Mouse (Mus musculus): ENCODE results near the gene Gm28048. TPM values are rescaled to one million over a fixed set of nuclear protein-coding genes. Genes with fewer than 3 reads are reported as not detected.

Gene Gm28048
- total and polyA plus RNA-seq, 2 experiments from 2014 or later = 2.7 TPM; not detected in 1

GRCm38 (mm10) chr11:22836269-22836668 is 145.6 kb downstream of the Gm28048 start:
- Histone ChIP-seq H3K9me3 (ENCODE audit: low read length) (no peaks in the 10 kb centered on the region), H3K27me3 (ENCODE audit: insufficient read depth, low read length) (no peaks in the 10 kb centered on the region), H3K4me2 (ENCODE audit: low read depth, low read length, poor library complexity, severe bottlenecking) (no peak overlapping the region), H3K27ac (ENCODE audit: low read depth, low read length) (no peak overlapping the region), H3K4me3 (ENCODE audit: low read depth, low read length) (no peak overlapping the region), H3K4me1 (ENCODE audit: insufficient read depth, low read length) (no peaks in the 10 kb centered on the region), H3K36me3 (ENCODE audit: insufficient read depth, low read length) (no peaks in the 10 kb centered on the region), H3K9ac (replicated peaks; ENCODE audit: low read length, poor library complexity, severe bottlenecking) (no peak overlapping the region)
- 96% methylated on average over 10 of the region's 10 CpGs for WGBS
- no peak for ATAC-seq (ENCODE audit: low FRiP score)
- no peak for DNase-seq (ENCODE audit: low spot score)
- no peak for TF ChIP-seq CTCF (IDR thresholded peaks at IDR 0.05)

- no peak overlapping the region for H3K4me2 ChIP-seq (ENCODE audit: low read depth, low read length, poor library complexity, severe bottlenecking)
- H3K9me3 ChIP-seq (ENCODE audit: low read length) = no peaks in the 10 kb centered on the region
- no peaks in the 10 kb centered on the region for H3K36me3 ChIP-seq (ENCODE audit: insufficient read depth, low read length)
- 86% methylated on average over 4 of the region's 4 CpGs for WGBS
- H3K9ac ChIP-seq (replicated peaks; ENCODE audit: low read length, poor library complexity, severe bottlenecking) = no peak overlapping the region
- DNase-seq (ENCODE audit: low spot score) (no peak), ATAC-seq (ENCODE audit: low FRiP score) (no peak)
- H3K4me3 ChIP-seq (ENCODE audit: low read depth, low read length) = no peak overlapping the region
- no peaks in the 10 kb centered on the region for H3K4me1 ChIP-seq (ENCODE audit: insufficient read depth, low read length)
- H3K27ac ChIP-seq (ENCODE audit: low read depth, low read length) = no peak overlapping the region
- H3K27me3 ChIP-seq (ENCODE audit: insufficient read depth, low read length) = no peaks in the 10 kb centered on the region
- no peak for TF ChIP-seq CTCF (IDR thresholded peaks at IDR 0.05)
Measured at GRCm38 (mm10) chr11:22832600-22832999, 149.3 kb downstream of the Gm28048 start.

DNA sequence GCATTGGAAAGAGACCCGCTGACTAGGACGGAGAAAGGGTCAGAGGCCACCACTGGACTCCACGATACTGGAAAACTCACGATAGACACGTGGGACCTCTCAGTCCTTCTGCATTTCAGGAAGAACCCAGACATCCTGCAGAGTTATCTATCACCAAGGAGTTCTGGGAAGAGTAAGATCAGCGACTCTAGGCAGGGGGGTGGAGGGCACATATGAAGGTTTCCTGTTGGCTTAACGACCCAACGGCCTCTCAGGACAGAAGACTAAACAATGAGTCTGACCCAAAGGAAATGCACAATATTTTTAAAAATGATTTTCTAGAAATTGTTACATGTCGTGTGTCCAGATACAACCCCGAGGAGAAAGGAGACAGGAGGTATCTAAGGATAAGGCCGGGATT is 150.0 kb downstream of the Gm28048 start:
- DNase-seq (ENCODE audit: low spot score) = no peak
- ATAC-seq (ENCODE audit: low FRiP score) = no peak
- Histone ChIP-seq H3K4me2 (ENCODE audit: low read depth, low read length, poor library complexity, severe bottlenecking) (no peak overlapping the region), H3K4me1 (ENCODE audit: insufficient read depth, low read length) (no peaks in the 10 kb centered on the region), H3K27me3 (ENCODE audit: insufficient read depth, low read length) (no peaks in the 10 kb centered on the region), H3K27ac (ENCODE audit: low read depth, low read length) (no peak overlapping the region), H3K4me3 (ENCODE audit: low read depth, low read length) (no peak overlapping the region), H3K36me3 (ENCODE audit: insufficient read depth, low read length) (no peaks in the 10 kb centered on the region), H3K9ac (replicated peaks; ENCODE audit: low read length, poor library complexity, severe bottlenecking) (no peak overlapping the region), H3K9me3 (ENCODE audit: low read length) (no peaks in the 10 kb centered on the region)
- no peak for TF ChIP-seq CTCF (IDR thresholded peaks at IDR 0.05)
- WGBS = 86% methylated on average over 11 of the region's 11 CpGs

- no peak overlapping the region for H3K9ac ChIP-seq (replicated peaks; ENCODE audit: low read length, poor library complexity, severe bottlenecking)
- no peaks in the 10 kb centered on the region for H3K36me3 ChIP-seq (ENCODE audit: insufficient read depth, low read length)
- TF ChIP-seq CTCF (IDR thresholded peaks at IDR 0.05) = no peak
- no peaks in the 10 kb centered on the region for H3K4me1 ChIP-seq (ENCODE audit: insufficient read depth, low read length)
- no peak for DNase-seq (ENCODE audit: low spot score)
- no peak overlapping the region for H3K4me2 ChIP-seq (ENCODE audit: low read depth, low read length, poor library complexity, severe bottlenecking)
- H3K4me3 ChIP-seq (ENCODE audit: low read depth, low read length) = no peak overlapping the region
- ATAC-seq (ENCODE audit: low FRiP score) = no peak
- no peaks in the 10 kb centered on the region for H3K9me3 ChIP-seq (ENCODE audit: low read length)
- H3K27me3 ChIP-seq (ENCODE audit: insufficient read depth, low read length) = no peaks in the 10 kb centered on the region
- WGBS = 66% methylated on average over 6 of the region's 6 CpGs
- H3K27ac ChIP-seq (ENCODE audit: low read depth, low read length) = no peak overlapping the region
Measured at GRCm38 (mm10) chr11:22830684-22831083, 151.2 kb downstream of the Gm28048 start.

DNA sequence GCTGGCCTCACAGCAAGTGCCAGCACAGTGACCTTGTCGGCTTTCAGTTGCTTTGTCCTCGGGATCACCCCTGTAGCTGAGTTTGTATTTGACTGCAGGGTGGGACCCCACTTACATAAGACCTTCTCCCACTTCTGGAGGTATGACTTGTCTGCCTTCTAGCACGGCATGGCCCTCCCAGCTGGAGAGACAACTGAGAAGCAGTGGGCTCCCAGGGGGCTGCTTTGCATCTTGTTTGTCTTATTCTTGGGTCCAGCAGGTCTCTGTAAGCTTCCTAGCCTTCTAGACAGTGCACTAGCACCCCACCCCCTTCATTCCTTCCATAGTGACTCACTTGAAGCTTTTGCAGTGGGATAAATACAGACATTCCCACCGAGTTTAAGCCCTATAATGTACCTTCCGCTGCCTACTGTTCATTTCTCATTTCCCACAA is 151.7 kb downstream of the Gm28048 start:
- H3K27me3 ChIP-seq (ENCODE audit: insufficient read depth, low read length) = no peaks in the 10 kb centered on the region
- DNase-seq (ENCODE audit: low spot score) (no peak), ATAC-seq (ENCODE audit: low FRiP score) (no peak)
- H3K27ac ChIP-seq (ENCODE audit: low read depth, low read length) = no peak overlapping the region
- no peaks in the 10 kb centered on the region for H3K4me1 ChIP-seq (ENCODE audit: insufficient read depth, low read length)
- 47% methylated on average over 5 of the region's 5 CpGs for WGBS
- H3K9me3 ChIP-seq (ENCODE audit: low read length) = no peaks in the 10 kb centered on the region
- H3K4me2 ChIP-seq (ENCODE audit: low read depth, low read length, poor library complexity, severe bottlenecking) = no peak overlapping the region
- H3K4me3 ChIP-seq (ENCODE audit: low read depth, low read length) = no peak overlapping the region
- H3K36me3 ChIP-seq (ENCODE audit: insufficient read depth, low read length) = no peaks in the 10 kb centered on the region
- no peak for TF ChIP-seq CTCF (IDR thresholded peaks at IDR 0.05)
- no peak overlapping the region for H3K9ac ChIP-seq (replicated peaks; ENCODE audit: low read length, poor library complexity, severe bottlenecking)

- Histone ChIP-seq H3K36me3 (ENCODE audit: insufficient read depth, low read length) (no peaks in the 10 kb centered on the region), H3K9me3 (ENCODE audit: low read length) (no peaks in the 10 kb centered on the region), H3K27ac (ENCODE audit: low read depth, low read length) (no peak overlapping the region), H3K4me3 (ENCODE audit: low read depth, low read length) (no peak overlapping the region), H3K9ac (replicated peaks; ENCODE audit: low read length, poor library complexity, severe bottlenecking) (no peak overlapping the region), H3K27me3 (ENCODE audit: insufficient read depth, low read length) (no peaks in the 10 kb centered on the region), H3K4me2 (ENCODE audit: low read depth, low read length, poor library complexity, severe bottlenecking) (no peak overlapping the region), H3K4me1 (ENCODE audit: insufficient read depth, low read length) (no peaks in the 10 kb centered on the region)
- 95% methylated on average over 15 of the region's 15 CpGs for WGBS
- DNase-seq (ENCODE audit: low spot score) (no peak), ATAC-seq (ENCODE audit: low FRiP score) (no peak)
- no peak for TF ChIP-seq CTCF (IDR thresholded peaks at IDR 0.05)
Measured at GRCm38 (mm10) chr11:22828988-22829632, 152.8 kb downstream of the Gm28048 start.

Data from midbrain, postnatal 0 days (tissue).